Mouse (Mus musculus): Measurements from ENCODE around the gene Ccdc148. TPM values are rescaled to one million over a fixed set of nuclear protein-coding genes. Genes with fewer than 3 reads are reported as not detected.

Gene Ccdc148
- polyA plus RNA-seq, 1 experiment from 2014 or later, result 0.38 TPM

GRCm38 (mm10) chr2:59007356-59007755 is 153.1 kb downstream of the Ccdc148 start:
- Histone ChIP-seq H3K4me3 (ENCODE audit: low read depth, low read length) (no peak overlapping the region), H3K27ac (ENCODE audit: low read depth, low read length) (no peak overlapping the region), H3K27me3 (ENCODE audit: control insufficient read depth, insufficient read depth, low read length) (no peaks in the 10 kb centered on the region), H3K4me2 (ENCODE audit: low read depth) (no peak overlapping the region), H3K9ac (ENCODE audit: low read length) (no peak overlapping the region), H3K36me3 (ENCODE audit: control insufficient read depth, insufficient read depth, low read length) (no peaks in the 10 kb centered on the region), H3K9me3 (ENCODE audit: control insufficient read depth, low read length) (no peaks in the 10 kb centered on the region), H3K4me1 (ENCODE audit: control insufficient read depth, insufficient read depth, low read length) (no peaks in the 10 kb centered on the region)
- ATAC-seq (ENCODE audit: insufficient read depth, low FRiP score, low TSS enrichment) (no peak), DNase-seq (ENCODE audit: low spot score) (no peak)
- WGBS, result 90% methylated on average over 5 of the region's 5 CpGs

GRCm38 (mm10) chr2:59006567-59007340 is 153.7 kb downstream of the Ccdc148 start:
- no peaks in the 10 kb centered on the region for H3K4me1 ChIP-seq (ENCODE audit: control insufficient read depth, insufficient read depth, low read length)
- no peak overlapping the region for H3K27ac ChIP-seq (ENCODE audit: low read depth, low read length)
- DNase-seq (ENCODE audit: low spot score) (no peak), ATAC-seq (ENCODE audit: insufficient read depth, low FRiP score, low TSS enrichment) (no peak)
- no peak overlapping the region for H3K9ac ChIP-seq (ENCODE audit: low read length)
- no peaks in the 10 kb centered on the region for H3K9me3 ChIP-seq (ENCODE audit: control insufficient read depth, low read length)
- no peak overlapping the region for H3K4me3 ChIP-seq (ENCODE audit: low read depth, low read length)
- no peaks in the 10 kb centered on the region for H3K27me3 ChIP-seq (ENCODE audit: control insufficient read depth, insufficient read depth, low read length)
- H3K4me2 ChIP-seq (ENCODE audit: low read depth), result no peak overlapping the region
- 89% methylated on average over 8 of the region's 8 CpGs for WGBS
- no peaks in the 10 kb centered on the region for H3K36me3 ChIP-seq (ENCODE audit: control insufficient read depth, insufficient read depth, low read length)

GRCm38 (mm10) chr2:58997151-58997550 is 163.3 kb downstream of the Ccdc148 start:
- H3K36me3 ChIP-seq (ENCODE audit: control insufficient read depth, insufficient read depth, low read length), result no peaks in the 10 kb centered on the region
- no peak overlapping the region for H3K9ac ChIP-seq (ENCODE audit: low read length)
- H3K27ac ChIP-seq (ENCODE audit: low read depth, low read length), result no peak overlapping the region
- DNase-seq (ENCODE audit: low spot score) (no peak), ATAC-seq (ENCODE audit: insufficient read depth, low FRiP score, low TSS enrichment) (no peak)
- no peaks in the 10 kb centered on the region for H3K9me3 ChIP-seq (ENCODE audit: control insufficient read depth, low read length)
- H3K4me3 ChIP-seq (ENCODE audit: low read depth, low read length), result no peak overlapping the region
- 84% methylated on average over 2 of the region's 2 CpGs for WGBS
- no peaks in the 10 kb centered on the region for H3K4me1 ChIP-seq (ENCODE audit: control insufficient read depth, insufficient read depth, low read length)
- H3K27me3 ChIP-seq (ENCODE audit: control insufficient read depth, insufficient read depth, low read length), result no peaks in the 10 kb centered on the region
- no peak overlapping the region for H3K4me2 ChIP-seq (ENCODE audit: low read depth)

GRCm38 (mm10) chr2:58992431-58993191 is 167.9 kb downstream of the Ccdc148 start:
- ATAC-seq (ENCODE audit: insufficient read depth, low FRiP score, low TSS enrichment) (no peak), DNase-seq (ENCODE audit: low spot score) (no peak)
- no peak overlapping the region for H3K4me3 ChIP-seq (ENCODE audit: low read depth, low read length)
- WGBS, result 88% methylated on average over 14 of the region's 14 CpGs
- H3K27me3 ChIP-seq (ENCODE audit: control insufficient read depth, insufficient read depth, low read length), result no peaks in the 10 kb centered on the region
- no peak overlapping the region for H3K27ac ChIP-seq (ENCODE audit: low read depth, low read length)
- H3K4me1 ChIP-seq (ENCODE audit: control insufficient read depth, insufficient read depth, low read length), result no peaks in the 10 kb centered on the region
- H3K9me3 ChIP-seq (ENCODE audit: control insufficient read depth, low read length), result no peaks in the 10 kb centered on the region
- no peak overlapping the region for H3K4me2 ChIP-seq (ENCODE audit: low read depth)
- H3K9ac ChIP-seq (ENCODE audit: low read length), result no peak overlapping the region
- no peaks in the 10 kb centered on the region for H3K36me3 ChIP-seq (ENCODE audit: control insufficient read depth, insufficient read depth, low read length)

GRCm38 (mm10) chr2:58978095-58978494 is 182.4 kb downstream of the Ccdc148 start:
- Histone ChIP-seq H3K9me3 (ENCODE audit: control insufficient read depth, low read length) (no peaks in the 10 kb centered on the region), H3K4me3 (ENCODE audit: low read depth, low read length) (no peak overlapping the region), H3K4me2 (ENCODE audit: low read depth) (no peak overlapping the region), H3K27ac (ENCODE audit: low read depth, low read length) (no peak overlapping the region), H3K9ac (ENCODE audit: low read length) (no peak overlapping the region), H3K27me3 (ENCODE audit: control insufficient read depth, insufficient read depth, low read length) (no peaks in the 10 kb centered on the region), H3K4me1 (ENCODE audit: control insufficient read depth, insufficient read depth, low read length) (no peaks in the 10 kb centered on the region), H3K36me3 (ENCODE audit: control insufficient read depth, insufficient read depth, low read length) (no peaks in the 10 kb centered on the region)
- ATAC-seq (ENCODE audit: insufficient read depth, low FRiP score, low TSS enrichment), result no peak
- WGBS, result 90% methylated on average over 7 of the region's 7 CpGs
- no peak for DNase-seq (ENCODE audit: low spot score)

GRCm38 (mm10) chr2:58971507-58972275 is 188.8 kb downstream of the Ccdc148 start:
- ATAC-seq (ENCODE audit: insufficient read depth, low FRiP score, low TSS enrichment) (no peak), DNase-seq (ENCODE audit: low spot score) (no peak)
- no peak overlapping the region for H3K9ac ChIP-seq (ENCODE audit: low read length)
- no peaks in the 10 kb centered on the region for H3K36me3 ChIP-seq (ENCODE audit: control insufficient read depth, insufficient read depth, low read length)
- 84% methylated on average over 9 of the region's 9 CpGs for WGBS
- no peak overlapping the region for H3K4me3 ChIP-seq (ENCODE audit: low read depth, low read length)
- H3K4me1 ChIP-seq (ENCODE audit: control insufficient read depth, insufficient read depth, low read length), result no peaks in the 10 kb centered on the region
- H3K4me2 ChIP-seq (ENCODE audit: low read depth), result no peak overlapping the region
- H3K27ac ChIP-seq (ENCODE audit: low read depth, low read length), result no peak overlapping the region
- H3K27me3 ChIP-seq (ENCODE audit: control insufficient read depth, insufficient read depth, low read length), result no peaks in the 10 kb centered on the region
- H3K9me3 ChIP-seq (ENCODE audit: control insufficient read depth, low read length), result no peaks in the 10 kb centered on the region

GRCm38 (mm10) chr2:58956770-58957300 is 203.6 kb downstream of the Ccdc148 start:
- 40% methylated on average over 2 of the region's 2 CpGs for WGBS
- Histone ChIP-seq H3K4me2 (ENCODE audit: low read depth) (no peak overlapping the region), H3K27me3 (ENCODE audit: control insufficient read depth, insufficient read depth, low read length) (no peaks in the 10 kb centered on the region), H3K9me3 (ENCODE audit: control insufficient read depth, low read length) (no peaks in the 10 kb centered on the region), H3K4me1 (ENCODE audit: control insufficient read depth, insufficient read depth, low read length) (no peaks in the 10 kb centered on the region; the same call in 1 of the 2 replicates), H3K4me3 (ENCODE audit: low read depth, low read length) (no peak overlapping the region), H3K36me3 (ENCODE audit: control insufficient read depth, insufficient read depth, low read length) (no peaks in the 10 kb centered on the region), H3K27ac (ENCODE audit: low read depth, low read length) (no peak overlapping the region), H3K9ac (ENCODE audit: low read length) (no peak overlapping the region)
- DNase-seq (ENCODE audit: low spot score) (no peak), ATAC-seq (ENCODE audit: insufficient read depth, low FRiP score, low TSS enrichment) (no peak)

- Histone ChIP-seq H3K27ac (ENCODE audit: low read depth, low read length) (no peak overlapping the region), H3K9me3 (ENCODE audit: control insufficient read depth, low read length) (no peaks in the 10 kb centered on the region), H3K4me3 (ENCODE audit: low read depth, low read length) (no peak overlapping the region), H3K9ac (ENCODE audit: low read length) (no peak overlapping the region), H3K36me3 (ENCODE audit: control insufficient read depth, insufficient read depth, low read length) (no peaks in the 10 kb centered on the region), H3K4me1 (ENCODE audit: control insufficient read depth, insufficient read depth, low read length) (no peaks in the 10 kb centered on the region; the same call in 1 of the 2 replicates), H3K4me2 (ENCODE audit: low read depth) (no peak overlapping the region), H3K27me3 (ENCODE audit: control insufficient read depth, insufficient read depth, low read length) (no peaks in the 10 kb centered on the region)
- no peak for ATAC-seq (ENCODE audit: insufficient read depth, low FRiP score, low TSS enrichment)
- no peak for DNase-seq (ENCODE audit: low spot score)
- 76% methylated on average over 2 of the region's 2 CpGs for WGBS
These were observed 204.1 kb downstream of the Ccdc148 start for GRCm38 (mm10) chr2:58956351-58956750.

Data from neural tube, embryonic 11.5 days (tissue).